Mouse (Mus musculus) urinary bladder, adult 18-20 months (tissue): ENCODE results near the gene Armcx2.
"Not testable (repeated sequence)": the region's sequence is repeated elsewhere in the genome, so short reads cannot be mapped to it uniquely, and the experiment has no call there.

Source experiments
- DNase-seq, 2 experiments: peaks; one replicate each; pipeline ENCODE4 v3.0.0; 2022; ENCODE audit warnings: low spot score in 2 of 2, mixed read lengths in 2 of 2

Armcx2 gene

DNA sequence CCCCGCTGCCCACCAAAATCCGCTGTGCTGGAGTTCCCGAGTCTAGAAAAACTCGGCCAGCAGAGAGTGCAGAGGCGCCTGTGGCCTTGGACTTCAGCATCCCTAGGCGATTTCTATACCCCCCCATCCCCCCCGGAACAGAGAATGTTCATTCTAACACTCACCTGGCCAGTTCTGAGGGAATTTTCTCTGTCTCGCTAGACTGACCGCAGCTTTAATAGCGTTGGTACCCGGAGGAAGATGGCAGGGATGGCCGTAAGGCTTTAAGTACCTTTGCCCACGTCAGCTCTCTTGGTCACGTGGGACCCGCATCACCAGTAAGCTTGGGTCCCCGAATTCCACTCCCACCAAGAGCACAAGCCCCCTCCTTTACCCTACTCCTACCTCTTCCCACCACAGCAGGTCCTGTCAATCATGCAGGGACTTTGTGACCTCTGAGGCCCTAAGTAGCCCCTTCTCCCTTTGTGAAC lies at the start of gene Armcx2:
TSS of gene Armcx2 (minus strand) at position 467 of the 470 bp plus-strand sequence.
- DNase-seq: no peak

DNA sequence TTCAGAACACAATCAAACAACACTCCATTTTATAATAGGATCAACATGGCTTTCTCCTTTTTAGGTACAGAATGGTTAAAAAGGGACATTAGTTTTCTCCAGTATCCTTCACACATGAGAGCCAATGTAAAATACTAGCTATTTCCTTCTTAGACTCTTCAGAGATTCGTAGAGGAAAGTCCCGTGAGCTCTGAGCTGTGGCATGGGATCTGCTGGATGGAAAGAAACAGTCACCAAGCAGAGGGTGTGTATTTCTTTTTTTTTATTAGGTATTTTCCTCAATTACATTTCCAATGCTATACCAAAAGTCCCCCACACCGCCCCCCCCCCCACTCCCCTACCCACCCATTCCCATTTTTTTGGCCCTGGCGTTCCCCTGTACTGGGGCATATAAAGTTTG lies 40.6 kb upstream of the Armcx2 start:
- no peak for DNase-seq

DNA sequence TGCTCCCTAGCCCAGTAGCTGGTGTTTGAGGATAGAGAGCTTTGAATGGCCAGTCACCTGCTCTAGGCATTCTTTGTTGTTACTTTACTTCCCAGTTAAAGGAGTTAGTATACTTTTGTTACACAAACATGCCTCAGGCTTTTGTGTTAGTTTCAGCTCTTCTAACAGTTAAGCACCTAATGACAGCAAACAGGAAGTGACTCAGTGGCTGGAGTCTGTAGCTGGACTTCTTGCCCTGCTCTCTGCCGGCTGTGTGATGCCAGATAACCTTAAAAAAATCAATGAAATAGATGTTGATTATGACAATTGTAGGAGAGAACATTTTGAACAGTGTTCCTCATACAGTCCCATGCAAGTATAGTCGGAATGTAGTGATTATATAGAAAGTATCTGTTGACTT lies 35.4 kb upstream of the Armcx2 start:
- DNase-seq: no peak

DNA sequence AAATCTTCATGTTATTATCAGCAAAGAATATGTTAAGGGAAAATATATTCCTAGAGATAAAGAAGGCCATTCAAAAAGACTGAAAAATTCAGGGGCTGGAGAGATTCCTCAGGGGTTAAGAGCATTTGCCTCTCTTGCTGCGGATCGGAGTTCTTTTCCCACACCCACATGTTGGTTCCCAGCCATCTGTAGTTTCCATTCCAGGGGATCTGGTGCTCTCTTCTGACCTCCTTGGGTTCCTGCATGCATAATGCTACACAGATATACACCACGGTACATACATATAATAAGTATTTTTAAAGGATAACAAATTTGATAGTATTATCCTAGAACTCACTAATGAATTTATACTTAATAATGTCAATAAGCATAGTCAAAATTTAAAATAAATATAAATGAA lies 21.5 kb upstream of the Armcx2 start:
- no peak for DNase-seq

- no peak for DNase-seq
Observed at GRCm38 (mm10) chrX:134807833-134808754, 927 bp downstream of the Armcx2 start.

DNA sequence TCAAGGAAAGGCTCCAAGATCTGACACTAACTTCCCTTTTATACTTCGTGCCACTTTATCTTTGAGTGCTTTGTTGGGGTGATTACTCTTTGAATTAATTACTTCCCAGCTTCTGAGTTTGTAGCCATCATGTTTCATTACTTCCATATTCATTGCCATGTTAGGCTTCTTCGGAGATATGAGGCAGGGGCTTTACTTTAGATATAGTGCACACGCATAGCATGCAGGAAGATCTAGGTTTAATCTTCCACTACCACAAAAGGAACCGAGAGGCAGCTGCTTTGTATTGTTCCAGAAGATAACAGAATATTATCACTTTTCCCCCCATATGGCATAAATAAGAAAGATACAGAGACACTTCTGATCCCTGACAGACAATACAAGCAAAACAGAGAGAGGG lies 21.3 kb downstream of the Armcx2 start:
- no peak for DNase-seq

GRCm38 (mm10) chrX:134763428-134764198 lies 45.4 kb downstream of the Armcx2 start:
- DNase-seq: not testable (repeated sequence)

DNA sequence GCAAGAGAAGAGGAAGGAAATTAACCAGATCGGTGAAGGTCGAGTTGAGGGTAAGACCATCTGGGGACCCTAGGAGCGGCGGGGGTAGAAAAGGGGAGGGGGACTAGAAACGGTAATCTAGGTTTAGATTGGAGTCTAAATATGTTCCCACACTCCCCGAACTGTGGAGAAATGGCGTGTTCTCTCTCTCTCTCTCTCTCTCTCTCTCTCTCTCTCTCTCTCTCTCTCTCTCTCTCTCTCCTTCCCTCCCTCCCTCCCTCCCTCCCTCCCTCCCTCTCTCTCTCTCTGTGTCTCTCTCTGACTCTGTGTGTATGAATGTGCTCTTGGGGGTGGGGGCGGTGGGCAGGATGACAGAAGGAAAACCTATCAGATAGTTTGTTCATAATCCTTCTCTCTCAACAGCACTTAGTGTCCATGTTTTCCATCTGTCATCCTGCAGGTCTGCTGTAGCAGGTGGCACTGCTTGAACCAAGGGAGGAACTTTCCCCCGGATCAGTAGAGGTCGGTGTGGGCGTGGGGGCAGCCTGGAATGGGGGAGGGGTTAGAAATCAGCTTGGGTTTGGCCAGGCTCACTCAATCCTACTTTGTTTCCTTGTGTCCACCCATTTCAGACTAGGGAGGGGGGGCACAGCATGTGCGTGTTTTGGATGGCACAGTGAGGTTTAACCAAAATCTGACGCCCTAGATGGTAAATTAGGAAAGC lies 51.6 kb downstream of the Armcx2 start:
- DNase-seq: no peak

- DNase-seq: peak; percentile 18
Observed at GRCm38 (mm10) chrX:134756434-134757292, 52.4 kb downstream of the Armcx2 start, which contains the start of gene Armcx3. Gene Armcx3, plus strand, starts transcription at chrX:134756595.
